Mouse (Mus musculus): ENCODE measurements around the gene Lat2. TPM values are rescaled to one million over a fixed set of nuclear protein-coding genes. Genes with fewer than 3 reads are reported as not detected.
"Not testable (repeated sequence)": the region's sequence is repeated elsewhere in the genome, so short reads cannot be mapped to it uniquely, and the experiment has no call there.

The Lat2 gene
- polyA plus RNA-seq (2012; rRNA removed) = 1.8 and 3.3 TPM in 2 replicates

GRCm38 (mm10) chr5:134614802-134615201, at the start of gene Lat2:
Gene Lat2 (minus strand): TSS chr5:134615025.
- 0 out of 2 replicates have a peak within 1 kb of the TSS, but pooled peaks have one; percentile 16 for H3K4me3 ChIP-seq (ENCODE audit: insufficient read depth, low read depth, low read length)
- peak within 1 kb of the TSS; percentile 25; the same call in 1 of the 2 replicates for H3K27ac ChIP-seq (ENCODE audit: insufficient read depth, low read depth, low read length)
- no peaks in the 10 kb centered on the region; the same call in none of the 2 replicates for H3K36me3 ChIP-seq (ENCODE audit: control insufficient read depth, insufficient read depth, low read length)
- H3K27me3 ChIP-seq (replicated peaks; ENCODE audit: control insufficient read depth, insufficient read depth, low read length) = no peaks in the 10 kb centered on the region
- no peak for DNase-seq
- TF ChIP-seq POLR2A (IDR thresholded peaks at IDR 0.05; ENCODE audit: low read depth, low read length) = no peak
- no peak for TF ChIP-seq CTCF (conservative IDR thresholded peaks at IDR 0.05; ENCODE audit: insufficient read depth, insufficient read length, low read depth, low read length)
- 73% methylated on average over 7 of the region's 7 CpGs for WGBS
- H3K4me1 ChIP-seq (ENCODE audit: control insufficient read depth, insufficient read depth, low read length) = no peaks in the 10 kb centered on the region

- DNase-seq = no peak
- WGBS = 87% methylated on average over 4 of the region's 4 CpGs
- H3K27ac ChIP-seq (ENCODE audit: insufficient read depth, low read depth, low read length) = no peak overlapping the region
- no peaks in the 10 kb centered on the region for H3K36me3 ChIP-seq (ENCODE audit: control insufficient read depth, insufficient read depth, low read length)
- H3K4me1 ChIP-seq (ENCODE audit: control insufficient read depth, insufficient read depth, low read length) = no peaks in the 10 kb centered on the region
- no peaks in the 10 kb centered on the region for H3K27me3 ChIP-seq (replicated peaks; ENCODE audit: control insufficient read depth, insufficient read depth, low read length)
- no peak overlapping the region for H3K4me3 ChIP-seq (ENCODE audit: insufficient read depth, low read depth, low read length)
- TF ChIP-seq POLR2A (IDR thresholded peaks at IDR 0.05; ENCODE audit: low read depth, low read length) = no peak
- TF ChIP-seq CTCF (conservative IDR thresholded peaks at IDR 0.05; ENCODE audit: insufficient read depth, insufficient read length, low read depth, low read length) = no peak
Measured at GRCm38 (mm10) chr5:134656708-134657107, 41.9 kb upstream of the Lat2 start.

GRCm38 (mm10) chr5:134652015-134652414, 37.2 kb upstream of the Lat2 start:
- no peak overlapping the region for H3K4me3 ChIP-seq (ENCODE audit: insufficient read depth, low read depth, low read length)
- 15% methylated on average over 7 of the region's 7 CpGs for WGBS
- no peak for DNase-seq

GRCm38 (mm10) chr5:134650926-134651325, 36.1 kb upstream of the Lat2 start:
- H3K27me3 ChIP-seq (replicated peaks; ENCODE audit: control insufficient read depth, insufficient read depth, low read length) = no peaks in the 10 kb centered on the region
- DNase-seq = peak; percentile 61
- H3K4me3 ChIP-seq (ENCODE audit: insufficient read depth, low read depth, low read length) = no peak overlapping the region
- WGBS = 57% methylated on average over 5 of the region's 5 CpGs
- TF ChIP-seq POLR2A (IDR thresholded peaks at IDR 0.05; ENCODE audit: low read depth, low read length) = no peak
- TF ChIP-seq CTCF (conservative IDR thresholded peaks at IDR 0.05; ENCODE audit: insufficient read depth, insufficient read length, low read depth, low read length) = peak; percentile 69
- H3K4me1 ChIP-seq (ENCODE audit: control insufficient read depth, insufficient read depth, low read length) = no peaks in the 10 kb centered on the region
- H3K27ac ChIP-seq (ENCODE audit: insufficient read depth, low read depth, low read length) = no peak overlapping the region
- no peaks in the 10 kb centered on the region for H3K36me3 ChIP-seq (ENCODE audit: control insufficient read depth, insufficient read depth, low read length)

More at GRCm38 (mm10) chr5:134652015-134652414, 37.2 kb upstream of the Lat2 start:
- no peak overlapping the region for H3K27ac ChIP-seq (ENCODE audit: insufficient read depth, low read depth, low read length)
- H3K27me3 ChIP-seq (replicated peaks; ENCODE audit: control insufficient read depth, insufficient read depth, low read length) = no peaks in the 10 kb centered on the region
- TF ChIP-seq CTCF (conservative IDR thresholded peaks at IDR 0.05; ENCODE audit: insufficient read depth, insufficient read length, low read depth, low read length) = no peak
- no peak for TF ChIP-seq POLR2A (IDR thresholded peaks at IDR 0.05; ENCODE audit: low read depth, low read length)
- H3K36me3 ChIP-seq (ENCODE audit: control insufficient read depth, insufficient read depth, low read length) = no peaks in the 10 kb centered on the region
- H3K4me1 ChIP-seq (ENCODE audit: control insufficient read depth, insufficient read depth, low read length) = no peaks in the 10 kb centered on the region

- 73% methylated on average over 4 of the region's 4 CpGs for WGBS
Measured at GRCm38 (mm10) chr5:134648976-134649375, 34.2 kb upstream of the Lat2 start.

GRCm38 (mm10) chr5:134647394-134647793, 32.6 kb upstream of the Lat2 start:
- WGBS = 82% methylated on average over 2 of the region's 2 CpGs

More at GRCm38 (mm10) chr5:134648976-134649375, 34.2 kb upstream of the Lat2 start:
- DNase-seq; H3K36me3 ChIP-seq (ENCODE audit: control insufficient read depth, insufficient read depth, low read length); H3K27ac ChIP-seq (ENCODE audit: insufficient read depth, low read depth, low read length); H3K27me3 ChIP-seq (replicated peaks; ENCODE audit: control insufficient read depth, insufficient read depth, low read length); H3K4me3 ChIP-seq (ENCODE audit: insufficient read depth, low read depth, low read length); H3K4me1 ChIP-seq (ENCODE audit: control insufficient read depth, insufficient read depth, low read length): not testable (repeated sequence)

GRCm38 (mm10) chr5:134646461-134646860, 31.6 kb upstream of the Lat2 start:
- Histone ChIP-seq H3K4me3 (ENCODE audit: insufficient read depth, low read depth, low read length) (no peak overlapping the region), H3K27ac (ENCODE audit: insufficient read depth, low read depth, low read length) (no peak overlapping the region), H3K36me3 (ENCODE audit: control insufficient read depth, insufficient read depth, low read length) (no peaks in the 10 kb centered on the region), H3K4me1 (ENCODE audit: control insufficient read depth, insufficient read depth, low read length) (no peaks in the 10 kb centered on the region), H3K27me3 (replicated peaks; ENCODE audit: control insufficient read depth, insufficient read depth, low read length) (no peaks in the 10 kb centered on the region)
- no peak for DNase-seq
- no peak for TF ChIP-seq POLR2A (IDR thresholded peaks at IDR 0.05; ENCODE audit: low read depth, low read length)
- TF ChIP-seq CTCF (conservative IDR thresholded peaks at IDR 0.05; ENCODE audit: insufficient read depth, insufficient read length, low read depth, low read length) = 0 out of 2 replicates have a peak, but pooled peaks have one; percentile 2
- 75% methylated on average over 4 of the region's 4 CpGs for WGBS

More at GRCm38 (mm10) chr5:134647394-134647793, 32.6 kb upstream of the Lat2 start:
- no peaks in the 10 kb centered on the region for H3K4me1 ChIP-seq (ENCODE audit: control insufficient read depth, insufficient read depth, low read length)
- H3K27me3 ChIP-seq (replicated peaks; ENCODE audit: control insufficient read depth, insufficient read depth, low read length) = no peaks in the 10 kb centered on the region
- no peak overlapping the region for H3K27ac ChIP-seq (ENCODE audit: insufficient read depth, low read depth, low read length)
- no peak for DNase-seq
- no peak overlapping the region for H3K4me3 ChIP-seq (ENCODE audit: insufficient read depth, low read depth, low read length)
- no peaks in the 10 kb centered on the region for H3K36me3 ChIP-seq (ENCODE audit: control insufficient read depth, insufficient read depth, low read length)
- no peak for TF ChIP-seq POLR2A (IDR thresholded peaks at IDR 0.05; ENCODE audit: low read depth, low read length)
- TF ChIP-seq CTCF (conservative IDR thresholded peaks at IDR 0.05; ENCODE audit: insufficient read depth, insufficient read length, low read depth, low read length) = no peak
